Mouse (Mus musculus) kidney, adult 2 months (tissue): ENCODE results near the gene Naa35. TPM values are rescaled to one million over a fixed set of nuclear protein-coding genes. Genes with fewer than 3 reads are reported as not detected.

Experiments
- DNase-seq: peaks from one replicate; pipeline ENCODE4 v3.0.0; 2021
- H3K27ac ChIP-seq: fragments of 200-500 bp; 2 replicates; pipeline ENCODE4 v1.5.1; 2012; ENCODE audit warnings: low read depth, low read length, control low read depth, inconsistent platforms; ENCODE audit not compliant: insufficient read depth
- H3K27me3 ChIP-seq: fragments of 200-500 bp; replicated peaks from 2 replicates; pipeline ENCODE4 v1.6.1; 2012; ENCODE audit warnings: mild to moderate bottlenecking, moderate library complexity, low read length, inconsistent platforms; ENCODE audit not compliant: control insufficient read depth, insufficient read depth
- H3K36me3 ChIP-seq: fragments of 200-500 bp; 2 replicates; pipeline ENCODE4 v1.6.1; 2012; ENCODE audit warnings: mild to moderate bottlenecking, moderate library complexity, low read length, inconsistent platforms; ENCODE audit not compliant: control insufficient read depth, insufficient read depth
- H3K4me1 ChIP-seq: fragments of 200-500 bp; 2 replicates; pipeline ENCODE4 v1.6.1; 2011; ENCODE audit warnings: low read length; ENCODE audit not compliant: control insufficient read depth, insufficient read depth
- H3K4me3 ChIP-seq: fragments of 200-500 bp; 2 replicates; pipeline ENCODE4 v1.5.1; 2011; ENCODE audit warnings: mild to moderate bottlenecking, low read depth, low read length, control low read depth; ENCODE audit not compliant: insufficient read depth
- CTCF ChIP-seq: fragments of 200-500 bp; conservative IDR thresholded peaks from 2 replicates; pipeline ENCODE4 v1.5.1; 2011; ENCODE audit warnings: low read depth, mild to moderate bottlenecking, control low read depth, low read length, moderate library complexity, mixed read lengths; ENCODE audit not compliant: insufficient read depth, insufficient read length
- POLR2A ChIP-seq: fragments of 200-500 bp; IDR thresholded peaks from one replicate; pipeline ENCODE4 v1.6.1; 2011; ENCODE audit warnings: low read depth, low read length, control low read depth
- WGBS: fragments of 180-500 bp; shearing (Covaris S2); methylation state at CpG from one replicate; pipeline ENCODE4 v1.1.7; 2018; 5-methylcytosine and 5-hydroxymethylcytosine counted together
- polyA plus RNA-seq: library from polyadenylated mRNA; depleted of rRNA; stranded (reverse); fragments of >200 nt; gene quantifications from 2 replicates; pipeline ENCODE4 v1.2.3, GENCODE M21; 2012

Gene Naa35
- polyA plus RNA-seq, 1 experiment = 24.0 TPM

DNA sequence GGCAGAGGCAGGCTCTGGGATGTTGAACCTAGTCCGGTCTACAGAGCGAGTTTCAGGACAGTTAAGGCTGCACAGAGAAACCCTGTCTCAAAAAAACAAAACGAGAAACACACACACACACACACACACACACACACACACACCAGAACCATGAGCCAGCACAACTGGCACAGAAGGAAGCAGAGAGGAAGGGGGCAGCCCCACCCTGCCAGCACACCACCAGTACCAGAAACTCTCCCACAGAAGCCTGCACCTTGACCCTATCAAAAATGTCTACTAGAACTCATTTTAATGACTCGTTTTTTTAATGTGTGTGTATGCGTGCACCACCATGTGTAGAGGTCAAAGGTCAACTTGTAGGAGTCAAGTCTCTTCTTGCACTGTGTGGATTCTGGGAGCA is 64.7 kb downstream of the Naa35 start:
- TF ChIP-seq POLR2A (no peak), CTCF (no peak)
- Histone ChIP-seq H3K27ac (no peak overlapping the region), H3K27me3 (no peaks in the 10 kb centered on the region), H3K4me1 (no peaks in the 10 kb centered on the region; the same call in 1 of the 2 replicates), H3K4me3 (no peak overlapping the region), H3K36me3 (no peaks in the 10 kb centered on the region)
- 54% methylated on average over 5 of the region's 5 CpGs for WGBS
- DNase-seq = peak; percentile 12

DNA sequence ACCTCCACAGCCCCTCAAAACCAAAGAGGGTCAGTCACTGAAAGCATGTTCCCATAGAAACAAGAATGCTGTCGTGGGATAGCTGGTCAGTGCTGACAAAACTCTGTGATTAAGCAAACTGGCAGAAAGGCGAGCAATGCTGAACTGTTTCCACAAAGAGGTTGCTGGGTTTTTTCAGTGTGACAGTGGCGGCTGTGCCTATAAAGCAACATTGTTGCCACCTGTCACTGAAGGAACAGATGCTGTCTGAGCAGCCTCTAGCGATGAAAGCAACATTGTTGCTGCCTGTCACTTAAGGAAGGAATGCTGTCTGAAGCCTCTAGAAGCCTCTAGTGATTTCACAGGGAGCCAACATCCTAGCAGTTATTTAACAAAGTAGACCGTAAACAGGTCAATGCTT is 67.6 kb downstream of the Naa35 start:
- 67% methylated on average over 5 of the region's 5 CpGs for WGBS
- TF ChIP-seq POLR2A = no peak
- no peak for TF ChIP-seq CTCF
- no peak overlapping the region for H3K27ac ChIP-seq
- DNase-seq = no peak
- H3K27me3 ChIP-seq = no peaks in the 10 kb centered on the region
- no peak overlapping the region for H3K4me3 ChIP-seq
- 0 out of 2 replicates have a peak, but pooled peaks cover 3% of the 10 kb centered on the region for H3K4me1 ChIP-seq
- H3K36me3 ChIP-seq = no peaks in the 10 kb centered on the region

DNA sequence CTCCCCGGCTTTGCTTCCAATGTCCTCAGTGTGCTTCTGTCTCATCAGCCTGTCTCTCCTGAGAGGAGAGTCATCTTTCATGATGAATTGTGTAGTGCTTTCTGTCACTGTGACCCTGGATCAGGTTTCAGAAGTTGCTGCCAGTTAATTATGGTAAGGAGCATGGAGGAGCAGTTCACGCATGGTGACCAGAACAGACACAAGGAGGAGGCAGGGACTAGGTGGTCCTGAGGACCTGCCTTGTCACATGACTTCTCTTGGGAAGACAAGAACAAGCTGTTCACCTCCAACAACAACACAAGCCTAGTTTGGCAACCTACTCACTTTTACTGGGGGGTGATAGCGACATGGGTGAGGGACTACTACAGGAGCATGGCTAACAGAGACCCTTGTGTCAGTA is 68.1 kb downstream of the Naa35 start:
- no peak for DNase-seq
- Histone ChIP-seq H3K4me3 (no peak overlapping the region), H3K27ac (no peak overlapping the region), H3K4me1 (0 out of 2 replicates have a peak, but pooled peaks cover 3% of the 10 kb centered on the region), H3K27me3 (no peaks in the 10 kb centered on the region), H3K36me3 (no peaks in the 10 kb centered on the region)
- TF ChIP-seq CTCF (no peak), POLR2A (no peak)
- 71% methylated on average over 3 of the region's 3 CpGs for WGBS

DNA sequence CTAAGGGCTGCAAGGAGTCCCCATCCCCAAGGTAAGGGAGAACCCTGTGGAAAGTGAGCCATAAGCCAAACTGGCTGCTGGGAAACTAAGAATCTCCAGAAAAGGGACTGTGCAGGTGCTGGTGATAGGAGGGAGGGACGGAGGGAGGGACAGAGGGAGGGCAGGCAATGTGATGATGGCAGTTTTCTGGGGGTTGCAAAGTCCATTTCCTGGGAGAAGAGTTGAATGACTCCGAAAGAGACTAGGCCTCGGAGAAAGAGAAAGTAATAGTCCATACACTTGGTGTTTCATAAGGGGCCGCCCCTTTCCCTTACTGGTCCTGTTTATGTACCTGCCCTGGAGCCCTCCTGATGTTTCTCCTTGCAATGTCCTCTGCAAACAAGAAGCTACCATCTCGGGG is 69.4 kb downstream of the Naa35 start:
- Histone ChIP-seq H3K4me1 (0 out of 2 replicates have a peak, but pooled peaks cover 3% of the 10 kb centered on the region), H3K27ac (no peak overlapping the region), H3K27me3 (no peaks in the 10 kb centered on the region), H3K4me3 (no peak overlapping the region), H3K36me3 (no peaks in the 10 kb centered on the region)
- 86% methylated on average over 5 of the region's 5 CpGs for WGBS
- TF ChIP-seq CTCF = no peak
- TF ChIP-seq POLR2A = no peak
- DNase-seq = no peak

DNA sequence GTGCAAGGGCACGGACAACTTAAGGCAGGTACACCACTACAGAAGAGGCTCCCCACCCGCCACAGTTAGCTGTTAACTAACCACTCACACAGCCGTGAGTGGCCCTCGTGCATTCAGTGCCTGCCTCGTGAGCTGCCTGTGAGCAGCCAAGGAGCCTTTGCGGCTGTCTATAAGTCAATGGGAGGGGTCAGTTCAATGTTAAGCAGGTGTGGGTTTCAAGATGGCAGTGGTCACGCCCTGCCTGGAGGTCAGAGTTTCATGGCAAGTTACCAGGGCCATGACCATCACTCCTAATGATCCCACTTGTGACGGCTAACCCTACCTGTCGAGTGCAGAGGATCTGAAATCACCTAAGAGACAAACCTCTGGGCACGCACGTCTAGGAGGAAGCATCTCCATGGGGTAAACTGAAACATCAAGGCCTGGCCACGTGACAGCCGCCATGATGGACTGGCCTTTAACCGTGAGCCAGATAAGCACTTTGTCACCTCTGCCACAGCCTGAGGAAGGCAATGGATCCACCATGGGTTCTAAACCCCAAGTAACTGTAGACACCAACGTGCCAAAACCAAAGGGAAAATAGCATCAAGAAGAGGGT is 70.8 kb downstream of the Naa35 start:
- DNase-seq = no peak
- Histone ChIP-seq H3K4me3 (no peak overlapping the region), H3K27me3 (no peaks in the 10 kb centered on the region), H3K27ac (0 out of 2 replicates have a peak overlapping the region, but pooled peaks have one; percentile 34), H3K36me3 (no peaks in the 10 kb centered on the region), H3K4me1 (0 out of 2 replicates have a peak, but pooled peaks cover 3% of the 10 kb centered on the region)
- TF ChIP-seq CTCF (no peak), POLR2A (no peak)
- WGBS = 96% methylated on average over 15 of the region's 15 CpGs

DNA sequence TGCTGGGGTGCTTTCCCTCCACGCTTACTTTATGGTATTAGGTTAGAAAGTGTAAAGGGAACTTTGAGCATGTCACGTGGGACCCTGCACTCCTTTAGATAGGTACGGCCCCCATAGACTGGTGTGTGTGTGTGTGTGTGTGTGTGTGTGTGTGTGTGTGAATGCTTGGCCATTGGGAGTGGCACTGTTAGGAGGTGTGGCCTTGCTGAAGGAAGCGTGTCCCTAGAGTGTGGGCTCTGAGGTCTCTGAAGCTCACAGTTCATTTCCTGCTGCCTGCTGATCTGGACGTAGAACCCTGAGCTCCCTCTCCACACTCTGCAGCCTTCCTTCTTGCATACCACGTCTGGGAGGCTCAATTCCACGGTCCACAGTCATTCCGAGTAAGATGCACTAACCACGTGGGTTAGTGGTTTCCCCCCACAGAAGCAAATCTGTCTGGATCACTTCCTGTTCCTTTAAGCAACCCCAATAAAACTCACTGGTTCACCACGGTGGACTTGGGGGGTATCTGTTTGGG is 71.3 kb downstream of the Naa35 start:
- Histone ChIP-seq H3K36me3 (no peaks in the 10 kb centered on the region), H3K4me1 (0 out of 2 replicates have a peak, but pooled peaks cover 3% of the 10 kb centered on the region), H3K27me3 (no peaks in the 10 kb centered on the region), H3K4me3 (no peak overlapping the region), H3K27ac (peak overlapping the region; percentile 34)
- TF ChIP-seq CTCF = no peak
- TF ChIP-seq POLR2A = no peak
- peak; percentile 24 for DNase-seq
- WGBS = 52% methylated on average over 10 of the region's 10 CpGs

DNA sequence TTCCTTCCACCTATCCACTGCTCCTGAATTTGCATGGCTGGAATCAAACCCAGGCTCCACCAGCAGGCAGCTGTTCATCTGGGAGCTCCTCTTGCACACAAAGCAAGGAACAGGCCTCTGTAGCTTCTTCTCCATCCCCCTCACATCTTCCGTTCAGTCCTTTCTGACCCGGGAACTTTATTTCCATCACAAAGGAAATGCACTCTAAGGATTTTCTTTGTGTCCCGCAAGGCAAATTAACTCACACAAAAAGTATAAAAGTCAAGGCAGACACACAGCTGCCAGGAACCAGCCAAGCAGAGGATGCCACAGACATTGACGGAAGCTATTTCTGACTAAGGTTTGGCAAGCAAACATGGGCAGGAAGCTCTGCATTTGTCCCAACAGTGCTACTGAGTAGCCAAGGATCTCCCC is 71.9 kb downstream of the Naa35 start:
- H3K36me3 ChIP-seq = no peaks in the 10 kb centered on the region
- TF ChIP-seq CTCF = no peak
- TF ChIP-seq POLR2A = no peak
- 47% methylated on average over 4 of the region's 4 CpGs for WGBS
- H3K27ac ChIP-seq = peak overlapping the region; percentile 34
- no peak overlapping the region for H3K4me3 ChIP-seq
- 0 out of 2 replicates have a peak, but pooled peaks cover 3% of the 10 kb centered on the region for H3K4me1 ChIP-seq
- no peaks in the 10 kb centered on the region for H3K27me3 ChIP-seq
- DNase-seq = peak; percentile 69
